In the genomic region with DNA sequence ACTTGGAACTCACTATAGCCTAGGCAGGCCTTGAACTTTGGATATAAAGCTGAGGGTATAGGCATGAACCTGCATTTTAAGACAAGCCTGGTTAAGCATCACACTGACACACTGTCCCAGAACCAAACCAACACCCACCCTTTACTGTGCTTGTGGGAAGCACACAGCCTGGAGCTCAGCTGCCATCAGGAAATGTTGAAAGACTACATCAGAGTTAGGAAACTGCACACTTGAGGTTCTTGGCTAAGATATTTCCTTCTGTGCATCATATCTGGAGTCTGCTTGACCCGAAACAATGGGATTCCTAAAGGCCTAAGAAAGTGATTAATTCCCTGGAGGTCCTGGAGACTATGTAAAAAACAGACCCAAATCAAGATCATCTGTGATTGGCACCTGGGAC, we compare ENCODE assay signal across 8 mouse cellular contexts. TPM values are rescaled to one million over a fixed set of nuclear protein-coding genes. Genes with fewer than 3 reads are reported as not detected.
DNase-seq lines count a peak whose midpoint lies in the region; ATAC-seq and TF ChIP-seq lines count a peak whose summit lies in the region.

No protein-coding gene starts in this region.

- no peaks in the 10 kb centered on the region for H3K9me3 ChIP-seq in forebrain, embryonic 16.5 days (ENCODE audit: control insufficient read depth, low read length)
- no peaks in the 10 kb centered on the region for H3K9me3 ChIP-seq in liver, postnatal 0 days (ENCODE audit: low read length)
- H3K9me3 ChIP-seq in stomach, embryonic 14.5 days (ENCODE audit: control insufficient read depth, low read depth, low read length): no peaks in the 10 kb centered on the region

- no peak overlapping the region for H3K9ac ChIP-seq in forebrain, embryonic 16.5 days (replicated peaks; ENCODE audit: low read depth, low read length)
- H3K9ac ChIP-seq in liver, postnatal 0 days (replicated peaks): peak overlapping the region; percentile 86; the same call in 1 of the 2 replicates
- no peak overlapping the region for H3K9ac ChIP-seq in stomach, embryonic 14.5 days (replicated peaks; ENCODE audit: low read depth, low read length)

- H3K4me3 ChIP-seq in left cerebral cortex, adult 2 months: peak overlapping the region; percentile 88; the same call in 1 of the 2 replicates
- peak overlapping the region; percentile 82 for H3K4me3 ChIP-seq in forebrain, embryonic 16.5 days (replicated peaks; ENCODE audit: low read length)
- H3K4me3 ChIP-seq in liver, postnatal 0 days (ENCODE audit: low read depth, low read length): peak overlapping the region; percentile 77
- H3K4me3 ChIP-seq in stomach, embryonic 14.5 days (ENCODE audit: low read depth, low read length): no peak overlapping the region

- no peaks in the 10 kb centered on the region for H3K36me3 ChIP-seq in forebrain, embryonic 16.5 days (ENCODE audit: control insufficient read depth, insufficient read depth)
- H3K36me3 ChIP-seq in liver, postnatal 0 days (replicated peaks; ENCODE audit: insufficient read depth, low read length): peaks cover 11% of the 10 kb centered on the region
- no peaks in the 10 kb centered on the region for H3K36me3 ChIP-seq in stomach, embryonic 14.5 days (ENCODE audit: control insufficient read depth, insufficient read depth, low read length)

- intact Hi-C loops in left cerebral cortex, adult 2 months (cut with DNase I): no loop called here

- TF ChIP-seq CTCF in left cerebral cortex, adult 2 months (IDR thresholded peaks at IDR 0.05): no peak
- no peak for TF ChIP-seq CTCF in liver, postnatal 0 days (IDR thresholded peaks at IDR 0.05; ENCODE audit: low read depth)

- no peaks in the 10 kb centered on the region for H3K27me3 ChIP-seq in forebrain, embryonic 16.5 days (replicated peaks; ENCODE audit: control insufficient read depth, insufficient read depth, low read length)
- H3K27me3 ChIP-seq in liver, postnatal 0 days (ENCODE audit: insufficient read depth, low read length): no peaks in the 10 kb centered on the region
- H3K27me3 ChIP-seq in stomach, embryonic 14.5 days (ENCODE audit: control insufficient read depth, insufficient read depth, low read length): no peaks in the 10 kb centered on the region

- no peak overlapping the region for H3K27ac ChIP-seq in left cerebral cortex, adult 2 months
- no peak overlapping the region for H3K27ac ChIP-seq in forebrain, embryonic 16.5 days (ENCODE audit: low read length)
- peak overlapping the region; percentile 84 for H3K27ac ChIP-seq in liver, postnatal 0 days (ENCODE audit: low read depth)
- H3K27ac ChIP-seq in stomach, embryonic 14.5 days (ENCODE audit: low read length): no peak overlapping the region

- ATAC-seq in forebrain, embryonic 16.5 days: no peak
- no peak for ATAC-seq in liver, postnatal 0 days
- ATAC-seq in stomach, embryonic 14.5 days (ENCODE audit: insufficient number of reproducible peaks, insufficient read depth, low FRiP score, low read depth): no peak

- peaks cover 21% of the 10 kb centered on the region for H3K4me1 ChIP-seq in forebrain, embryonic 16.5 days (replicated peaks; ENCODE audit: control insufficient read depth, insufficient read depth, low read length)
- peaks cover 29% of the 10 kb centered on the region for H3K4me1 ChIP-seq in liver, postnatal 0 days (ENCODE audit: insufficient read depth)
- peaks cover 6% of the 10 kb centered on the region; the same call in 1 of the 2 replicates for H3K4me1 ChIP-seq in stomach, embryonic 14.5 days (ENCODE audit: control insufficient read depth, insufficient read depth, low read length)

- DNase-seq in left cerebral cortex, adult 2 months (ENCODE audit: extremely low spot score in 1 of 2, low spot score in 2 of 2): no peak
- DNase-seq in left cerebral cortex, adult 18-20 months (ENCODE audit: low spot score in 2 of 2): no peak
- DNase-seq in liver, postnatal 0 days: no peak
- no peak for DNase-seq in frontal cortex, postnatal 10 days (ENCODE audit: low spot score in 2 of 2)
- no peak for DNase-seq in right cerebral cortex, postnatal 36 days (ENCODE audit: low spot score in 2 of 2)
- DNase-seq in kidney, postnatal 25 days: no peak

- 85% methylated on average over 1 of the region's 1 CpGs for WGBS in forebrain, embryonic 16.5 days
- 57% methylated on average over 1 of the region's 1 CpGs for WGBS in liver, postnatal 0 days (ENCODE audit: insufficient replicate concordance)
- WGBS in stomach, embryonic 14.5 days: 97% methylated on average over 1 of the region's 1 CpGs

- no peak for TF ChIP-seq EP300 in liver, postnatal 0 days (IDR thresholded peaks at IDR 0.05; ENCODE audit: low read depth)

- H3K4me2 ChIP-seq in forebrain, embryonic 16.5 days (ENCODE audit: low read length): peak overlapping the region; percentile 72
- peak overlapping the region; percentile 84 for H3K4me2 ChIP-seq in liver, postnatal 0 days (ENCODE audit: low read depth, low read length)
- peak overlapping the region; percentile 81 for H3K4me2 ChIP-seq in stomach, embryonic 14.5 days (replicated peaks; ENCODE audit: low read depth, low read length)

RNA-seq across cellular contexts. Expression of a gene that starts 1.7 kb away (rescaled TPM):
- total RNA-seq in left cerebral cortex, adult 2 months (2021): 10 to 100 TPM; 30.5 to 36.7 TPM
- 10 to 100 TPM; 31.3 to 36.6 TPM for total RNA-seq in left cerebral cortex, adult 18-20 months (2021)
- polyA plus RNA-seq in forebrain, embryonic 16.5 days (2015; fragmentation: Nextera tagmentation; extraction: Ambion mirVana): 18.8 and 20.1 TPM in 2 replicates
- polyA plus RNA-seq in liver, postnatal 0 days (2015; fragmentation: Nextera tagmentation; extraction: Ambion mirVana): 9.4 and 10.9 TPM in 2 replicates
- 11.2 and 12.1 TPM in 2 replicates for polyA plus RNA-seq in stomach, embryonic 14.5 days (2014; fragmentation: Nextera tagmentation; extraction: Ambion mirVana)

RNA-seq across cellular contexts. Expression of a gene that starts 4.5 kb away (rescaled TPM):
- total RNA-seq in left cerebral cortex, adult 2 months (2021): 100 to 1,000 TPM; 119 to 131 TPM
- total RNA-seq in left cerebral cortex, adult 18-20 months (2021): 100 to 1,000 TPM; 134 to 135 TPM
- 242 and 252 TPM in 2 replicates for polyA plus RNA-seq in forebrain, embryonic 16.5 days (2015; fragmentation: Nextera tagmentation; extraction: Ambion mirVana)
- polyA plus RNA-seq in liver, postnatal 0 days (2015; fragmentation: Nextera tagmentation; extraction: Ambion mirVana): 261 and 297 TPM in 2 replicates
- polyA plus RNA-seq in stomach, embryonic 14.5 days (2014; fragmentation: Nextera tagmentation; extraction: Ambion mirVana): 90.4 and 94.1 TPM in 2 replicates
